Mouse (Mus musculus): ENCODE data around the gene Wfdc17.

DNA sequence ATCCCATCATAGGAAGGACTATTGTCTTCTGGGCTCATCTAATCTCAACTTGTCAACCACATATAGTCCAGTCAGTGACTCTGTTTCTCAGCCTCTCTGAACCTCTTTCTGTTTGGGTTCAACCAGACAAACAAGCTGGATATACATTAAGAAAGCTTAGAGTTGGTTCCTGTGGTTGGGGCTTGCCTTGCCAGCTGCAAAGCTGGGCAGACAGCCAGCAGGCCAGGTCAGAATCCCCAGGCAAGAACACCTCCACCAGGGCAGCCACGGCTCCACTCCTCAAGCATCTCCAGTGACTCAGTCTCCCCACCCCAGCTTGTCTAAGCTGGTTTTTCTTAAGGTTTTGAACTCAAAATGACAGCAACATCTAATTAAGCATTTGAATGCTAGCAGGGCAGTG is 8.9 kb downstream of the Wfdc17 start:
- TF ChIP-seq POLR2A (IDR thresholded peaks at IDR 0.05; ENCODE audit: extremely low read depth, insufficient read depth, low read length) (no peak), CTCF (IDR thresholded peaks at IDR 0.05; ENCODE audit: low read depth, low read length) (no peak)

Measured in liver, adult 2 months (tissue).